Mouse (Mus musculus): ENCODE results near the gene Kif21b.

DNA sequence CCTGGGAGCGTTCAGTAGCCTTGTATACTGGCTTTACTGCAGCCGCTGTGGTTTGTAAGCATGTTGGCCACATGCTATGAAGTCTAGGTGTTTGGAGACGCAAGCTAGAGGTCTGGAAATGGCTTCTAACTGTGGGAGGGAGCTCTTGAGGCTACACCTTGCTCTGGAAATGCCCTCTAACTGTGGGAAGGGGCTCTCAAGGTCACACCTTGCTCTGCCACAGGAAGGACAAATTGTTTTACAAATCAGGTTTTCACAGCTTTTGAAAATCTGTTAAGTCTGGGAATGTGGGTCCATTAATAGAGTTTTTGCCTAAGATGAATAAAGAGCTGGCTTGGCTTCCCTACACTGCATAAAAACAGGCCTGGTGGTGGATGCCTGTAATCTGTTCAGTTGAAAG lies 37.5 kb upstream of the Kif21b start:
- TF ChIP-seq CTCF (IDR thresholded peaks at IDR 0.05; ENCODE audit: borderline replicate concordance, control insufficient read depth, extremely low read depth, insufficient read depth, low read length, poor library complexity) (no peak), POLR2A (IDR thresholded peaks at IDR 0.05; ENCODE audit: control insufficient read depth, extremely low read depth, insufficient read depth, low read length, poor library complexity) (no peak)

Data from thymus, adult 2 months (tissue).